Mouse (Mus musculus): ENCODE measurements at regions not wholly inside any gene's neighbourhood (a gene's known extent, or its start where the extent isn't known, plus 50 kb on each side); places are given as distances from the start of the nearest gene placed in this dataset.

GRCm38 (mm10) chr6:109172104-109172850 lies 343.8 kb downstream of the Edem1 start:
- TF ChIP-seq POLR2A (IDR thresholded peaks at IDR 0.05; ENCODE audit: borderline replicate concordance, control insufficient read depth, low read depth, low read length): no peak
- TF ChIP-seq CTCF (IDR thresholded peaks at IDR 0.05; ENCODE audit: control insufficient read depth, insufficient read depth, low read length): no peak
